Comparison of ENCODE assay signal across 16 mouse cellular contexts in genomic region chr10:21268786-21269410, GRCm38 (mm10). TPM values are rescaled to one million over a fixed set of nuclear protein-coding genes. Genes with fewer than 3 reads are reported as not detected.
DNase-seq lines count a peak whose midpoint lies in the region; ATAC-seq lines count a peak whose summit lies in the region.
"Had no signal": no experiment of that assay in that cellular context is flagged by ENCODE, and none has a peak within 500 bp of the region (broad histone marks: within the 10 kb centered on the region; RNA-seq: fewer than 3 reads in every experiment).

No protein-coding gene starts in this region.

- H3K27me3 ChIP-seq in heart, embryonic 12.5 days (replicated peaks), result no peaks in the 10 kb centered on the region
- H3K27me3 ChIP-seq in liver, embryonic 11.5 days (replicated peaks; ENCODE audit: control insufficient read depth, insufficient read depth, low read length), result no peaks in the 10 kb centered on the region

- 49% methylated on average over 6 of the region's 6 CpGs for WGBS in heart, embryonic 12.5 days
- 42% methylated on average over 6 of the region's 6 CpGs for WGBS in liver, embryonic 11.5 days

- no peak overlapping the region for H3K4me2 ChIP-seq in heart, embryonic 12.5 days
- H3K4me2 ChIP-seq in liver, embryonic 11.5 days, result peak overlapping the region; percentile 28; the same call in 1 of the 2 replicates

- no peak overlapping the region for H3K9ac ChIP-seq in heart, embryonic 12.5 days
- H3K9ac ChIP-seq in liver, embryonic 11.5 days (ENCODE audit: low read depth, low read length), result no peak overlapping the region

- no peak overlapping the region for H3K4me3 ChIP-seq in heart, embryonic 12.5 days
- H3K4me3 ChIP-seq in liver, embryonic 11.5 days (ENCODE audit: low read depth, low read length), result no peak overlapping the region

- DNase-seq in heart, adult 8-10 months (ENCODE audit: low spot score), result no peak
- peak; percentile 17 for DNase-seq in brain, adult 2 months (ENCODE audit: low read depth, low spot score)
- DNase-seq in liver, embryonic 11.5 days (ENCODE audit: low spot score), result no peak
- DNase-seq in skeletal muscle tissue, adult 2 months (ENCODE audit: low read depth, low spot score), result peak; percentile 10
- no peak for DNase-seq in MN1 (ENCODE audit: low spot score)
- no peak for DNase-seq in frontal cortex, postnatal 25 days (ENCODE audit: low spot score in 2 of 2)
- no peak for DNase-seq in layer of hippocampus, adult 9-11 months
- DNase-seq: B cell, adult 2 months; cerebellum, postnatal 36 days; gastrocnemius, postnatal 14 days; heart, postnatal 4 days; left cerebral cortex, postnatal 4 days; lung, postnatal 4 days; right cerebral cortex, postnatal 14 days had no signal

- no peaks in the 10 kb centered on the region for H3K36me3 ChIP-seq in heart, embryonic 12.5 days
- H3K36me3 ChIP-seq in liver, embryonic 11.5 days (ENCODE audit: control insufficient read depth, insufficient read depth, low read length), result no peaks in the 10 kb centered on the region

- no peaks in the 10 kb centered on the region for H3K9me3 ChIP-seq in heart, embryonic 12.5 days (replicated peaks)
- no peaks in the 10 kb centered on the region for H3K9me3 ChIP-seq in liver, embryonic 11.5 days (ENCODE audit: control insufficient read depth, low read length)

- H3K4me1 ChIP-seq in heart, embryonic 12.5 days (replicated peaks), result no peaks in the 10 kb centered on the region; the same call in 1 of the 2 replicates
- H3K4me1 ChIP-seq in liver, embryonic 11.5 days (replicated peaks; ENCODE audit: control insufficient read depth, insufficient read depth, low read length), result peaks cover 31% of the 10 kb centered on the region

- ATAC-seq in heart, embryonic 12.5 days (ENCODE audit: insufficient number of reproducible peaks, low FRiP score), result peak; percentile 95
- peak; percentile 99 for ATAC-seq in liver, embryonic 11.5 days (replicated peaks; ENCODE audit: low FRiP score)

- H3K27ac ChIP-seq in heart, embryonic 12.5 days (ENCODE audit: poor library complexity, severe bottlenecking), result no peak overlapping the region
- peak overlapping the region; percentile 70 for H3K27ac ChIP-seq in liver, embryonic 11.5 days (ENCODE audit: low read depth, low read length)
- H3K27ac ChIP-seq: kidney, postnatal 0 days had no signal

RNA-seq across cellular contexts. Expression of gene Hbs1l, which starts 26.9 kb away (rescaled TPM):
- polyA plus RNA-seq in heart, embryonic 12.5 days (2016; fragmentation: Nextera tagmentation; extraction: Ambion mirVana), result 77.0 and 81.6 TPM in 2 replicates
- 10 to 100 TPM; 62.9 to 78.5 (median 71.0) TPM for total RNA-seq in heart, adult 8-10 months (2022)
- 107 and 127 TPM in 2 replicates for polyA plus RNA-seq in liver, embryonic 11.5 days (2014; fragmentation: Nextera tagmentation; extraction: Ambion mirVana)

Comparison
In these comparisons a context has a peak if more than half of its experiments do, and no peak if none do; other contexts are left out.
1. DNase-seq: peak in brain, adult 2 months (single experiment) and skeletal muscle tissue, adult 2 months (single experiment); none in heart, adult 8-10 months (single experiment), liver, embryonic 11.5 days (single experiment), MN1 (single experiment), frontal cortex, postnatal 25 days (0 of 2) and layer of hippocampus, adult 9-11 months (single experiment).